Mouse (Mus musculus) intestine, embryonic 15.5 days (tissue): ENCODE measurements around the gene Clec2i. TPM values are rescaled to one million over a fixed set of nuclear protein-coding genes. Genes with fewer than 3 reads are reported as not detected.
"Not testable (repeated sequence)": the region's sequence is repeated elsewhere in the genome, so short reads cannot be mapped to it uniquely, and the experiment has no call there.

Experiments used
- ATAC-seq: fragments of 200-750 bp; cut with Nextera tagmentation; 2 replicates; pipeline ENCODE4 v1.8.0; 2017; ENCODE audit warnings: moderate TSS enrichment, moderate library complexity
- H3K27ac ChIP-seq: fragments of 300-500 bp; sonication (generic); 2 replicates; pipeline ENCODE4 v1.5.1; 2015; ENCODE audit warnings: mild to moderate bottlenecking, inconsistent platforms
- H3K27me3 ChIP-seq: fragments of 300-500 bp; sonication (generic); replicated peaks from 2 replicates; pipeline ENCODE4 v1.6.1; 2015; ENCODE audit warnings: inconsistent platforms
- H3K36me3 ChIP-seq: fragments of 300-500 bp; sonication (generic); 2 replicates; pipeline ENCODE4 v1.6.1; 2015; ENCODE audit warnings: inconsistent platforms
- H3K4me1 ChIP-seq: fragments of 300-500 bp; sonication (generic); replicated peaks from 2 replicates; pipeline ENCODE4 v1.6.1; 2015; ENCODE audit warnings: inconsistent platforms
- H3K4me2 ChIP-seq: fragments of 300-500 bp; sonication (generic); replicated peaks from 2 replicates; pipeline ENCODE4 v1.6.1; 2015; ENCODE audit warnings: mild to moderate bottlenecking, inconsistent platforms
- H3K4me3 ChIP-seq: fragments of 300-500 bp; sonication (generic); replicated peaks from 2 replicates; pipeline ENCODE4 v1.5.1; 2015; ENCODE audit warnings: inconsistent platforms
- H3K9ac ChIP-seq: fragments of 300-500 bp; sonication (generic); 2 replicates; pipeline ENCODE4 v1.6.1; 2015; ENCODE audit warnings: inconsistent platforms
- H3K9me3 ChIP-seq: fragments of 300-500 bp; sonication (generic); 2 replicates; pipeline ENCODE4 v1.6.1; 2016; ENCODE audit warnings: inconsistent platforms
- WGBS: fragments of 180-500 bp; shearing (Covaris S2); methylation state at CpG from one replicate; pipeline ENCODE4 v1.1.7; 2015; 5-methylcytosine and 5-hydroxymethylcytosine counted together
- polyA plus RNA-seq: library from polyadenylated mRNA; unstranded; fragments of >200 nt; fragmentation: Nextera tagmentation; extraction: Ambion mirVana; gene quantifications from 2 replicates; pipeline ENCODE4 v1.2.1, GENCODE M21; 2015

Gene Clec2i
- polyA plus RNA-seq, 1 experiment from 2014 or later: 0.21 TPM

- 31% methylated on average over 3 of the region's 3 CpGs for WGBS
- ATAC-seq: no peak
Observed at GRCm38 (mm10) chr6:128868861-128869260, 18.5 kb upstream of the Clec2i start.

GRCm38 (mm10) chr6:128871910-128872610 lies 15.3 kb upstream of the Clec2i start:
- no peak overlapping the region for H3K27ac ChIP-seq
- H3K4me2 ChIP-seq: no peak overlapping the region
- H3K4me1 ChIP-seq: no peaks in the 10 kb centered on the region
- H3K27me3 ChIP-seq: no peaks in the 10 kb centered on the region
- H3K9ac ChIP-seq: no peak overlapping the region
- 88% methylated on average over 1 of the region's 1 CpGs for WGBS
- H3K9me3 ChIP-seq: no peaks in the 10 kb centered on the region
- no peak for ATAC-seq
- H3K36me3 ChIP-seq: no peaks in the 10 kb centered on the region
- H3K4me3 ChIP-seq: no peak overlapping the region

More at GRCm38 (mm10) chr6:128868861-128869260, 18.5 kb upstream of the Clec2i start:
- Histone ChIP-seq H3K9me3 (no peaks in the 10 kb centered on the region), H3K4me1 (no peaks in the 10 kb centered on the region), H3K9ac (no peak overlapping the region), H3K4me2 (no peak overlapping the region), H3K4me3 (no peak overlapping the region), H3K27ac (no peak overlapping the region), H3K27me3 (no peaks in the 10 kb centered on the region), H3K36me3 (no peaks in the 10 kb centered on the region)

- Histone ChIP-seq H3K36me3 (no peaks in the 10 kb centered on the region), H3K4me1 (no peaks in the 10 kb centered on the region), H3K27ac (no peak overlapping the region), H3K9ac (no peak overlapping the region), H3K4me3 (no peak overlapping the region), H3K4me2 (no peak overlapping the region), H3K9me3 (no peaks in the 10 kb centered on the region), H3K27me3 (no peaks in the 10 kb centered on the region)
- no peak for ATAC-seq
- WGBS: 75% methylated on average over 5 of the region's 5 CpGs
Observed at GRCm38 (mm10) chr6:128888834-128889233, 1.4 kb downstream of the Clec2i start.

- no peak within 1 kb of the TSS for H3K9ac ChIP-seq
- ATAC-seq: no peak
- H3K4me2 ChIP-seq: no peak within 1 kb of the TSS
- H3K4me3 ChIP-seq: no peak within 1 kb of the TSS
- WGBS: 78% methylated on average over 2 of the region's 2 CpGs
- no peaks in the 10 kb centered on the region for H3K36me3 ChIP-seq
- H3K27me3 ChIP-seq: no peaks in the 10 kb centered on the region
- no peaks in the 10 kb centered on the region for H3K4me1 ChIP-seq
- no peak within 1 kb of the TSS for H3K27ac ChIP-seq
- H3K9me3 ChIP-seq: no peaks in the 10 kb centered on the region
Observed at GRCm38 (mm10) chr6:128890948-128891355, 3.6 kb downstream of the Clec2i start, which contains the start of gene BC035044. TSS of gene BC035044 (minus strand) at chr6:128891126.

- H3K9me3 ChIP-seq: no peaks in the 10 kb centered on the region
- WGBS: 62% methylated on average over 3 of the region's 3 CpGs
Observed at GRCm38 (mm10) chr6:128895404-128896001, 8.1 kb downstream of the Clec2i start.

GRCm38 (mm10) chr6:128900044-128900443 lies 12.7 kb downstream of the Clec2i start:
- H3K27me3 ChIP-seq: no peaks in the 10 kb centered on the region
- H3K27ac ChIP-seq: no peak overlapping the region
- H3K9ac ChIP-seq: no peak overlapping the region
- no peak overlapping the region for H3K4me3 ChIP-seq
- no peaks in the 10 kb centered on the region for H3K9me3 ChIP-seq
- ATAC-seq: no peak
- no peaks in the 10 kb centered on the region for H3K36me3 ChIP-seq
- no peaks in the 10 kb centered on the region for H3K4me1 ChIP-seq
- 79% methylated on average over 2 of the region's 2 CpGs for WGBS
- H3K4me2 ChIP-seq: no peak overlapping the region

More at GRCm38 (mm10) chr6:128895404-128896001, 8.1 kb downstream of the Clec2i start:
- Histone ChIP-seq H3K27me3 (no peaks in the 10 kb centered on the region), H3K4me2 (no peak overlapping the region), H3K27ac (no peak overlapping the region), H3K9ac (no peak overlapping the region), H3K4me1 (no peaks in the 10 kb centered on the region), H3K4me3 (no peak overlapping the region), H3K36me3 (no peaks in the 10 kb centered on the region)
- ATAC-seq: no peak

GRCm38 (mm10) chr6:128900796-128901552 lies 13.6 kb downstream of the Clec2i start:
- not testable (repeated sequence) for H3K27ac ChIP-seq, H3K9ac ChIP-seq, H3K36me3 ChIP-seq, H3K4me2 ChIP-seq, ATAC-seq, H3K4me3 ChIP-seq, H3K9me3 ChIP-seq, H3K27me3 ChIP-seq, H3K4me1 ChIP-seq
- 88% methylated on average over 6 of the region's 6 CpGs for WGBS

- no peak overlapping the region for H3K4me2 ChIP-seq
- no peaks in the 10 kb centered on the region for H3K4me1 ChIP-seq
- H3K27ac ChIP-seq: no peak overlapping the region
- H3K27me3 ChIP-seq: no peaks in the 10 kb centered on the region
- no peak overlapping the region for H3K4me3 ChIP-seq
- H3K9ac ChIP-seq: no peak overlapping the region
- no peaks in the 10 kb centered on the region for H3K9me3 ChIP-seq
- WGBS: 78% methylated on average over 2 of the region's 2 CpGs
- 0 out of 2 replicates have a peak, but pooled peaks have one; percentile 51 for ATAC-seq
- no peaks in the 10 kb centered on the region for H3K36me3 ChIP-seq
Observed at GRCm38 (mm10) chr6:128913598-128914254, 26.3 kb downstream of the Clec2i start.

GRCm38 (mm10) chr6:128917322-128917721 lies 29.9 kb downstream of the Clec2i start:
- Histone ChIP-seq H3K4me1 (no peaks in the 10 kb centered on the region), H3K4me3 (no peak overlapping the region), H3K27me3 (no peaks in the 10 kb centered on the region), H3K36me3 (no peaks in the 10 kb centered on the region), H3K27ac (no peak overlapping the region), H3K9me3 (no peaks in the 10 kb centered on the region), H3K9ac (no peak overlapping the region), H3K4me2 (no peak overlapping the region)
- WGBS: 77% methylated on average over 2 of the region's 2 CpGs
- no peak for ATAC-seq

GRCm38 (mm10) chr6:128933050-128933449 lies 45.7 kb downstream of the Clec2i start:
- H3K4me1 ChIP-seq: no peaks in the 10 kb centered on the region
- no peaks in the 10 kb centered on the region for H3K27me3 ChIP-seq
- H3K4me2 ChIP-seq: no peak overlapping the region
- no peaks in the 10 kb centered on the region for H3K9me3 ChIP-seq
- WGBS: 48% methylated on average over 2 of the region's 2 CpGs
- no peak overlapping the region for H3K9ac ChIP-seq
- no peak overlapping the region for H3K27ac ChIP-seq
- no peak overlapping the region for H3K4me3 ChIP-seq
- no peaks in the 10 kb centered on the region for H3K36me3 ChIP-seq
- no peak for ATAC-seq

- not testable (repeated sequence) for ATAC-seq, H3K4me3 ChIP-seq, H3K36me3 ChIP-seq, H3K27me3 ChIP-seq, H3K27ac ChIP-seq, H3K4me2 ChIP-seq, H3K4me1 ChIP-seq, H3K9me3 ChIP-seq, H3K9ac ChIP-seq
- 94% methylated on average over 4 of the region's 4 CpGs for WGBS
Observed at GRCm38 (mm10) chr6:128934081-128934480, 46.7 kb downstream of the Clec2i start, which contains the start of gene Clec2g. TSS of gene Clec2g (plus strand) at chr6:128934381.
